Mouse (Mus musculus): ENCODE measurements around the gene Metap1d.

Gene Metap1d

GRCm38 (mm10) chr2:71475311-71475710 is 22.2 kb downstream of the Metap1d start:
- no peak for DNase-seq (ENCODE audit: low read depth, low spot score)

DNA sequence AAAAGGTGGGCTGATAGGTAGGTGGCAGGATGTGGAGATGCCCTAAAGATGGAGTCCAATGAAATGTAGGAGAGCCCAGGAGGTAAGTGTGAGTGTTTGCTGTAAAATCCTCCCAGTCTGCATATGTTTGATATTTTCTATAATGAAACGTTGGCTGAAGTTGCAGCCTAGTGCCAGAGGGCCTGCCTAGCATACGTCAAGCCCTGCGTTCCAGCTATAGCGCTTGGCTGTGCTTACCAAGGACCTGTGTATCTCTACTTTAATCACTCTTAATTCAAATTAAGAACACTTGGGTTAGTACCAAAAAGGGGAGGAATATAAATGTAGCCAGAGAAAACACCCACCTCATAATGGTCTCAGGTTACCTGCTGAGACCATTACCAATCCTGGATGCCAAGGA is 22.7 kb downstream of the Metap1d start:
- DNase-seq (ENCODE audit: low read depth, low spot score) = no peak

DNA sequence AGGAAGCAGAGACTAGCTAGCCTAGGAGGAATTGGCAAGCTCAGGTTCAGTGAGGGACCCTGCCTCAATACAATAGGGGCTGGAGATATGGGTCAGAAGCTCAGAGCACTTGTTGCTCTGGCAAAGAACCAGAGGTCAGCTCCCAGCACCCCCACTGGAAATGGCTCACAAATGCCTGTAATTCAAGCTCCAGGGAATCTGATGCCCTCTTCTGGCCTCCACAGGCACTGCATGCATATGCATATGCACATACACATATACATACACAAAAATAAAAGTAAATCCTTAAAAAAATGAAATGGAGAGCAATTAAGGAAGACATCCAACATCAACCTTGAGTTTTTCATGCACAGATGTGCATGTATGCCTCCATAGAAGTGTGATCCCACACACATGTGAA is 24.7 kb downstream of the Metap1d start:
- no peak for DNase-seq (ENCODE audit: low read depth, low spot score)

- no peak for DNase-seq (ENCODE audit: low read depth, low spot score)
These were observed 26.8 kb downstream of the Metap1d start for GRCm38 (mm10) chr2:71479917-71480316.

DNA sequence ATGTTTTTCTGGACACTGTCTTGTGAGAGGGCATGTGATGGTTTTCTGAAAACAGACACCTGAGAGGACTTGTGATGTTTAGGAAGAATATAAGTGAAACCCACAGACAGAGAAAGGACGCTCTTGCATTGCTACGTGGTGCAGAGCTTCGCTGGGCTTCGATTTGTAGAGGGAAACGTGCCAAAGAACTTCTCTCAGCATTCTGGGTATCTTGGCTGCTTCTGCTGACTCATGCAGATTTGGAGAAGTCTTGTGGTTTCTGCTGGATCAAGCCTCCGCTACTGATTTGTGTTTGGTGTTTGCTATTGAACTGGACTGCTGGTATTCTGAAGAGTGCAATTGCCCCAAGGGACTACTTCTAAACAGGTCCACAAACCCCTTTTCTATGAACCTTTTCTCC is 28.7 kb downstream of the Metap1d start:
- no peak for DNase-seq (ENCODE audit: low read depth, low spot score)

DNA sequence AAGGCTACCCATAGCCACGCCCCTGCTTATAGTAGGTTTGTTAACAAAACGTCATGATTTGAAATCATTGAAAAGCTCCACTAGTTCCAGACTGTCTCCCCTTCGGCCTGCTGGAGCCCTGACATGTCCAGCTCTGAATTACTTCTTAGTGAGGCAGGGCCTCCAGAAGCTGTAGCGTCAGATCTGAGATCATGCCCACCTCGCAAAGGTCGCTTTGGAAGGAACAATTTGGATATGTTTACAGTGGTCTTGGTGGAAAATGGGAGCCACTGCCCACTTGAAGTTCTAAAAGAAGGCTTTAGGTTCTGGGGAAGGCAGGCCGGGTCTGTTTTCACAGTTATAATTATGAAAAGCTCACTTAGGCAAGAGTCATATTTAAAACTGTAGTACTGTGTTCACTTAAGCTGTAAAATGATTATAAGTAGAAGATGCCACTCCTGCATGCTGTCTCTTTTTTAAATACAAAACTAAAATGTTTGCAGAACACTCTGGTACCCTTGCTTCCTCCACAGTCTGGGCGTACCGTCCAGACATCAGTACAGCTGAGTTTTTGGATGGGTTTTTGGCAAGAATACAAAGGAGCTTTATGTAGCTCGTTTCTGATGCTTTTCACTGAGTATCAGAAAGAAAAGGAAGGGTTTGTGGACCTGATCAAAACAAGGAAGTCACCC is 30.1 kb downstream of the Metap1d start:
- DNase-seq (ENCODE audit: low read depth, low spot score) = no peak

DNA sequence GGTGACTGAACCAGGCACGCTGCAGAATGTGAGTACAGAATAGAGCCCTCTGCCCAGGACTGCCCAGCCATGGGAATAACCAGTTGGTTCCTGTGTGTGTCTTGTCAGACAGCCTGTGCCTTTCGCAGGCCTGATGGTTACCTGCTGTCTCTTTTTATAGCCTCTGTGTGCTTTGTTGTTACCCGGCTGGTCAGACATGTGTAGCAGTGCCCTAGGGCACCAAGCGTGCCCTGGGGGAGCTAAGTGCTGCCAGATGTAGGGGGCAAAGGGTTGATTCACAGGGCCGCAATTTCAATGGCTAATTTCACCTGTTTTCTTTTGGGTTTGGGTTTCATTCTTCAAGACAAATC is 30.6 kb downstream of the Metap1d start:
- DNase-seq (ENCODE audit: low read depth, low spot score) = no peak

DNA sequence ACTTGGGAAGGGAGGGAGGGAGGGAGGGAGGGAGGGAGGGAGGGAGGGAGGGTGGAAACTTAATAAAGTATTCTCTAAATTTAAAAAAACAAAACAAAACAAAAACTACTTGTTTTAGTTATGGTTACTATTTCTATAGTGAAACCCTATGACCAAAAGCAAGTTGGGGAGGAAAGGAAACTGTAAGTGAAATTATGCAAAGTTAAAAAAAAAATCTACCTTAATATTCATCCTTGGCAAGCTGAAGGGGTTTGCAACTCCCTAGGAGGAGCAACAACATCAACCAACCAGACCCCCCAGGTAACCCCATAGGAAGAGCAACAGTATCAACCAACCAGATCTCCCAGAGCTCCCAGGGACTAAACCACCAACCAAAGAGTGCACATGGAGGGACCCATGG is 38.2 kb downstream of the Metap1d start:
- DNase-seq (ENCODE audit: low read depth, low spot score) = no peak

- no peak for DNase-seq (ENCODE audit: low read depth, low spot score)
These were observed 40.1 kb downstream of the Metap1d start for GRCm38 (mm10) chr2:71493161-71493683.

- DNase-seq (ENCODE audit: low read depth, low spot score) = no peak
These were observed 41.4 kb downstream of the Metap1d start for GRCm38 (mm10) chr2:71494503-71494902.

DNA sequence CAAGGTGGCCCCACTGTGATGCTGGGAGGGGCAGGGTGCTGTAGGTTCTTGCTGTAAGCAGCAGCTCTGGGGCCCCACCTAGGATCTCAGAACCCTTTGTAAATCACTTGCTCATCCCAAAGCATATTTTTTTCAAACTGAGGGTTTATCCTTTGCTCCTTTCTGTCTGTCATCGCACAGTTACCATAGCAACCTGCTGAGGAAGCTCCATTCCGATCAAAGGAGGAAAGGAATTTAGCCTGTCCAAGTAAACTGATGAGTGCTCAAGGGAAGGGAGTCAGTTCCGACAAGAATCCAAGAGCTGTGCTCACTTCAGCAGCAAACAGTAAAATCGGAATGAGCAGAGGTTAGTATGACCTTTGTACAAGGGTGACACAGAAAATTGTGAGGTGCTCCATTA is 41.9 kb downstream of the Metap1d start:
- DNase-seq (ENCODE audit: low read depth, low spot score) = no peak

GRCm38 (mm10) chr2:71497175-71497574 is 44.1 kb downstream of the Metap1d start:
- DNase-seq (ENCODE audit: low read depth, low spot score) = no peak

- DNase-seq (ENCODE audit: low read depth, low spot score) = no peak
These were observed 46.5 kb downstream of the Metap1d start for GRCm38 (mm10) chr2:71499276-71500230.

GRCm38 (mm10) chr2:71504852-71505251 is 51.8 kb downstream of the Metap1d start:
- DNase-seq (ENCODE audit: low read depth, low spot score) = no peak

GRCm38 (mm10) chr2:71511209-71511608 is 58.1 kb downstream of the Metap1d start:
- DNase-seq (ENCODE audit: low read depth, low spot score) = no peak

- DNase-seq (ENCODE audit: low read depth, low spot score) = no peak
These were observed 59.2 kb downstream of the Metap1d start for GRCm38 (mm10) chr2:71512326-71512725.

- DNase-seq (ENCODE audit: low read depth, low spot score) = no peak
These were observed 63.9 kb downstream of the Metap1d start for GRCm38 (mm10) chr2:71516995-71517394.

DNA sequence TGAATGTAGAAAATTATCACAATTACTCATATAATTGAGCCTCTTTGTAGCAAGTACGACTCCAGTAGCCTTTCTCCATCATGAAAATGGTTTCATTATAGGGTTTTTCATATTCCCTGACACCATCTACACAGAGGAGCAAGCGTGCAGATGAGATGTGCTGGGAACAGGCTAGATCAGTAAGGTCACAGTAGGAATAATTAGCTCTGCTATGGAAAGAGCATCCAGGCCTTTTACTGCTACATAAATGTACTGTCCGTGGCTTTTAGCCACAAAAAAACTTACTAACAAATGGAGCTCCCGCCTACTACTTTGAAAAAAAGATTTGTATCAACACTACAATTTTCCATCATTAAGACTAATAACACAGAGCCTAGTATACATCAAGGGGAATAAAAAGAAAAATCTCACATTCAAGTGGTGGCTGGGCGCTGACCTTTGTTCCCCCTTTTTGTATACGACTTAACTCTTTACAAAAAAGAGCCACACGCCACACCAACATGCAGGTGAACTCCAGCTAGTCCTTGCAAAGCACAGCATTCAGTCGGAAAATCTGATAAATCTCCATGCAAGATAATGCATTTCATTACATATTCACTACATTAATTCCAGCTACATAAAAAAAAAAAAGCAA is 64.5 kb downstream of the Metap1d start:
- no peak for DNase-seq (ENCODE audit: low read depth, low spot score)

GRCm38 (mm10) chr2:71522871-71523270 is 69.8 kb downstream of the Metap1d start:
- no peak for DNase-seq (ENCODE audit: low read depth, low spot score)

DNA sequence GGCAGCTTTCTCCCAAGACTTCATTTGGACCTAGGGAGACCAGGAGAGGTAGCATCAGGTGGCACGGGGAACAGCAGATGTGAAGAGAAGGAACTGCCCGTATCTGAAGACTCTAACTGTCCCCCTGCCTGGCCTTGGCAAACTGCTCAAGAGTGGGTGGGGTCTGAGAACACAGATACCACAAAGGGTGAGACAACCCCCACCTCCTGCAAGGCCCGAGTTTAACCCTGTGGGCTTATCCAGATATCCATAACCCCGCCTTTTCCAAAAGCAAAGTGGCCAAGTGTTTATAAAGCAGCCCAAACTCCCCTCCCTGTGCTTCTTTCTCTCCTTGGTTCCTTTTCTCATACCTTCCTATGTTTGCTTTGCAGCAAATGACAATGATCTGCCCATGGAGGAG is 70.4 kb downstream of the Metap1d start:
- DNase-seq (ENCODE audit: low read depth, low spot score) = no peak

GRCm38 (mm10) chr2:71524763-71525162 is 71.7 kb downstream of the Metap1d start:
- DNase-seq (ENCODE audit: low read depth, low spot score) = no peak

- DNase-seq (ENCODE audit: low read depth, low spot score) = no peak
These were observed 73.7 kb downstream of the Metap1d start for GRCm38 (mm10) chr2:71526595-71527322.
